Mouse (Mus musculus): ENCODE measurements at regions not wholly inside any gene's neighbourhood (a gene's known extent, or its start where the extent isn't known, plus 50 kb on each side); places are given as distances from the start of the nearest gene placed in this dataset.

DNA sequence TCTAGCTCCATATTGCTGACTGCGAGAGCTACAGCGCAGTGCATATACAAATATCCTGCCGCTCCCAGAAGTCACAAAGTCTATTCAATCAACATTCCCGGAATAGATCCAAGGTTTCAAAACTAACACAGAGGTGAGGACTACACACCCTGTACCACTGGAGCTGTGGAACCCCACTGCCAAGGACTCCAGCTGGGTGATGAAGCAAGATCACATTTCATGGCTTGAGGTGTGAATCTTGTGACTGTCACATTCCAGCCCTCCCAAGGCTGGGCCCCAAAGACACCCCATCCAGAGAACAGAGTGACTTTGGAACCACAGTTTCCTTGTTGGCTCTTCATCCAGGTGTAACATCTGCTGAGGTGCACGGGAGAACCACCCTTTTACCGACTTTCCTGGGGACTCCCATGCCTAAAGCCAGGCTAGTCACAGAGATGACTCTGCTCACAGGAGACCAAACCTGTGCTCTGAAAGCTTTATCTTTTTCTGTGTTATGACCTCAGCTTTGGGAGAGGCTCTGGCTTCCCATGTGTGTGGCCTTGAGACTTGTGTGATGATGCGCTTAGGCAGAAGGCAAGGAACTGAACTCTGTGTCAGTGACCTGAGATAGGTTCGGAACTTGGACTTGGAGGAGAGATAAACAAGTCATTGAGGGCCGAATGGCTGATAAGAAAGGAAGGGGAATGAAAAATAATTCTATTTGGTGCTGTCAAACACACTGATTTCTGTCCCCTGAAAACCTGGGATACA lies 82.4 kb downstream of the Gm33543 start:
- WGBS: 69% methylated on average over 9 of the region's 9 CpGs
- Histone ChIP-seq H3K27me3 (ENCODE audit: control insufficient read depth, insufficient read depth, low read length) (no peaks in the 10 kb centered on the region), H3K9ac (ENCODE audit: low read length) (no peak overlapping the region), H3K36me3 (ENCODE audit: control insufficient read depth, insufficient read depth, low read length) (no peaks in the 10 kb centered on the region), H3K4me3 (ENCODE audit: control insufficient read depth in 1 of 2, insufficient read depth in 1 of 2, low read depth in 1 of 2, low read length in 2 of 2) (no peak overlapping the region), H3K4me1 (ENCODE audit: control insufficient read depth in 2 of 2, insufficient read depth in 2 of 2, low read length in 2 of 2) (no peaks in the 10 kb centered on the region; a peak in 1 of 4 replicates), H3K9me3 (ENCODE audit: control insufficient read depth, low read length) (no peaks in the 10 kb centered on the region), H3K27ac (replicated peaks in 1 of 2; ENCODE audit: control insufficient read depth in 1 of 2, insufficient read depth in 1 of 2, low read depth in 2 of 2, low read length in 2 of 2) (no peak overlapping the region), H3K4me2 (ENCODE audit: low read length) (no peak overlapping the region)
- no peak for ATAC-seq (ENCODE audit: insufficient number of reproducible peaks, insufficient read depth, low FRiP score, low read depth)

DNA sequence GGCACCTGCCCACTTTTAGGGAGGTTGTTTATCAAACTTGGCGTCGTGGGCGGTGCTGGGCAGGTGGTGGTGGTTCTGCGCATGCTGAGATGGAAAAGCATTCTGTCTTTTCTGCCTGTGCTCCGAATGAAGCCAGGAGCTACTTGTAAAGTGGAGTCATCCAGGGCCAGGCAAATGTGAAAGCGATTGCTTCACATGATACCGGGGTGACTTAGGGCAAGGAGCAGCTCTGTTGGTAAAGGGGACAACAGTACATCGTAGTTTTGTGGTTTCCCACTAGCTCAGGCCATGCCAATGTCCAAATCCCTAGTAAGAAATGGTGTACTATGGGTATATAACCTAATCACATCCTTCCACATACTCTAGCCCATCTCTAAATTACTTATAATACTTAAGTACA lies 84.5 kb downstream of the Gm33543 start:
- Histone ChIP-seq H3K27me3 (ENCODE audit: control insufficient read depth, insufficient read depth, low read length) (no peaks in the 10 kb centered on the region), H3K27ac (replicated peaks in 1 of 2; ENCODE audit: control insufficient read depth in 1 of 2, insufficient read depth in 1 of 2, low read depth in 2 of 2, low read length in 2 of 2) (no peak overlapping the region), H3K36me3 (ENCODE audit: control insufficient read depth, insufficient read depth, low read length) (no peaks in the 10 kb centered on the region), H3K4me2 (ENCODE audit: low read length) (no peak overlapping the region), H3K9ac (ENCODE audit: low read length) (no peak overlapping the region), H3K4me3 (ENCODE audit: control insufficient read depth in 1 of 2, insufficient read depth in 1 of 2, low read depth in 1 of 2, low read length in 2 of 2) (no peak overlapping the region), H3K4me1 (ENCODE audit: control insufficient read depth in 2 of 2, insufficient read depth in 2 of 2, low read length in 2 of 2) (no peaks in the 10 kb centered on the region; a peak in 1 of 4 replicates), H3K9me3 (ENCODE audit: control insufficient read depth, low read length) (no peaks in the 10 kb centered on the region)
- ATAC-seq (ENCODE audit: insufficient number of reproducible peaks, insufficient read depth, low FRiP score, low read depth): no peak
- 88% methylated on average over 8 of the region's 8 CpGs for WGBS

DNA sequence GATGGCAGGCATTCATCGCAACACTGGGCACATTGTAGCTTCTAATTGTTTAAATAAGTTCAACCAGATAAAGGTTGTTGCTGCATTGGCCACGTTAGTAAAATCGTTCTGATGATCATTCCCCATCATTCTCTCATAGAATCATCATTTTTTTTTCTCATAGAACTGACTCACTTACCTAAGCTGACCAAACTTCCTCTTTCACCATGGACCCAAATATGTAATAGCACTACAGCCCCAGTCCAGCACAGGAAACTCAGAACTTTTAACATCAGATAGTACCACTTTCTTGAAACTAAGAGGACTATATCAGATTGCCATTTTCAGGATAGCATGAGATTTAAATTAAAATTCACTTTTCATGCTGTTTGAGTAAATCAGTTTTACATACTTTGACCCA lies 82.2 kb upstream of the Anapc15-ps start:
- 83% methylated on average over 3 of the region's 3 CpGs for WGBS

DNA sequence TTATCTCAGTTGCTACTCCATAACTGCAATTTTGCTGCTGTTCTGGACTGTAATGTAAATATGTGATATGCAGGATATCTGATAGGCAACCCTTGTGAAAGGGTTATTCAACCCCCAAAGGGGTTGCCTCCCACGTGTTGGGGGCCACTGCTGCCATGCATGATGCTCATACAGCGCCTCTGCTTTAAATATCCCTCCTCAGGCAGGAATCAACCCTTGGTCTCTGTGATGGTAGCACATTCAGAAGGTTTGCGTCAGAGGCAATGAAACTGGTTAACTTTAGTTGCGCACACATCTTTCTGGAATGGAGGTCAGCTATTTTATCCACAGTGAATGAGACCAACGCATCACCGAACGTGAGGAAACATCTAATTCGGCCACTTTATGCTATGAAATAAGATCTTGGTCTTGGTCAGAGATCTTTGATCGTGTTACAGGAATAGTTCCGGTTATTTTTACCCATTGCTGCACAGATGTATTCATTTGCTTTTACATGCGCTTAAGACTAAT lies 80.2 kb upstream of the Anapc15-ps start:
- ATAC-seq (ENCODE audit: insufficient number of reproducible peaks, insufficient read depth, low FRiP score, low read depth): no peak
- no peak overlapping the region for H3K4me2 ChIP-seq (ENCODE audit: low read length)

More for the DNA sequence above, 82.2 kb upstream of the Anapc15-ps start:
- Histone ChIP-seq H3K27me3 (ENCODE audit: control insufficient read depth, insufficient read depth, low read length) (no peaks in the 10 kb centered on the region), H3K9ac (ENCODE audit: low read length) (no peak overlapping the region), H3K27ac (replicated peaks in 1 of 2; ENCODE audit: control insufficient read depth in 1 of 2, insufficient read depth in 1 of 2, low read depth in 2 of 2, low read length in 2 of 2) (no peak overlapping the region), H3K4me1 (ENCODE audit: control insufficient read depth in 2 of 2, insufficient read depth in 2 of 2, low read length in 2 of 2) (no peaks in the 10 kb centered on the region; a peak in 1 of 4 replicates), H3K4me3 (ENCODE audit: control insufficient read depth in 1 of 2, insufficient read depth in 1 of 2, low read depth in 1 of 2, low read length in 2 of 2) (no peak overlapping the region), H3K4me2 (ENCODE audit: low read length) (no peak overlapping the region), H3K9me3 (ENCODE audit: control insufficient read depth, low read length) (no peaks in the 10 kb centered on the region), H3K36me3 (ENCODE audit: control insufficient read depth, insufficient read depth, low read length) (no peaks in the 10 kb centered on the region)
- ATAC-seq (ENCODE audit: insufficient number of reproducible peaks, insufficient read depth, low FRiP score, low read depth): no peak

DNA sequence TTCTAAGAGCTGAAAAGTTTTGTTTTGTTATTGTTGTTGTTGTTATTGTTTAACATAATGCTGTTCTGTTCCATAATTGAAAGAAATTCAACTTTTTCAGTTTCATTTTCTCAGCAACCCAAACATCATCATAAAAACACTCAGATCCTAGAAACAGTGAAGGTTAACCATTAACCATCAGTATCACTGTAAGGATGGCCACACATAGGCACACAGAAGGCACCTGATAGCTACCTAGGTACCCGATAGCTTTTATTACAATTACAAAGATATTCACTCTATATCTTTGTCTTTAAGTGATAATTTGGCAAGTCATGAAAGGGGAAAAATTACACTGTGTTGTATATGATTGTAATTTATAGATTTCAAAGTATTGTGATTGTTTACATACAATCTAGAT lies 75.1 kb upstream of the Anapc15-ps start:
- no peak overlapping the region for H3K27ac ChIP-seq (replicated peaks in 1 of 2; ENCODE audit: control insufficient read depth in 1 of 2, insufficient read depth in 1 of 2, low read depth in 2 of 2, low read length in 2 of 2)
- no peaks in the 10 kb centered on the region for H3K36me3 ChIP-seq (ENCODE audit: control insufficient read depth, insufficient read depth, low read length)
- H3K4me3 ChIP-seq (ENCODE audit: control insufficient read depth in 1 of 2, insufficient read depth in 1 of 2, low read depth in 1 of 2, low read length in 2 of 2): no peak overlapping the region
- no peak overlapping the region for H3K4me2 ChIP-seq (ENCODE audit: low read length)
- H3K27me3 ChIP-seq (ENCODE audit: control insufficient read depth, insufficient read depth, low read length): no peaks in the 10 kb centered on the region
- H3K9me3 ChIP-seq (ENCODE audit: control insufficient read depth, low read length): no peaks in the 10 kb centered on the region
- WGBS: 93% methylated on average over 1 of the region's 1 CpGs
- no peak for ATAC-seq (ENCODE audit: insufficient number of reproducible peaks, insufficient read depth, low FRiP score, low read depth)
- H3K4me1 ChIP-seq (ENCODE audit: control insufficient read depth in 2 of 2, insufficient read depth in 2 of 2, low read length in 2 of 2): peaks cover 4 to 14% of the 10 kb centered on the region in 2 experiments; a peak in 3 of 4 replicates
- H3K9ac ChIP-seq (ENCODE audit: low read length): no peak overlapping the region

More for the DNA sequence above, 80.2 kb upstream of the Anapc15-ps start:
- Histone ChIP-seq H3K36me3 (ENCODE audit: control insufficient read depth, insufficient read depth, low read length) (no peaks in the 10 kb centered on the region), H3K4me3 (ENCODE audit: control insufficient read depth in 1 of 2, insufficient read depth in 1 of 2, low read depth in 1 of 2, low read length in 2 of 2) (no peak overlapping the region), H3K27me3 (ENCODE audit: control insufficient read depth, insufficient read depth, low read length) (no peaks in the 10 kb centered on the region), H3K4me1 (ENCODE audit: control insufficient read depth in 2 of 2, insufficient read depth in 2 of 2, low read length in 2 of 2) (no peaks in the 10 kb centered on the region), H3K9ac (ENCODE audit: low read length) (no peak overlapping the region), H3K27ac (replicated peaks in 1 of 2; ENCODE audit: control insufficient read depth in 1 of 2, insufficient read depth in 1 of 2, low read depth in 2 of 2, low read length in 2 of 2) (no peak overlapping the region), H3K9me3 (ENCODE audit: control insufficient read depth, low read length) (no peaks in the 10 kb centered on the region)
- WGBS: 87% methylated on average over 11 of the region's 11 CpGs

DNA sequence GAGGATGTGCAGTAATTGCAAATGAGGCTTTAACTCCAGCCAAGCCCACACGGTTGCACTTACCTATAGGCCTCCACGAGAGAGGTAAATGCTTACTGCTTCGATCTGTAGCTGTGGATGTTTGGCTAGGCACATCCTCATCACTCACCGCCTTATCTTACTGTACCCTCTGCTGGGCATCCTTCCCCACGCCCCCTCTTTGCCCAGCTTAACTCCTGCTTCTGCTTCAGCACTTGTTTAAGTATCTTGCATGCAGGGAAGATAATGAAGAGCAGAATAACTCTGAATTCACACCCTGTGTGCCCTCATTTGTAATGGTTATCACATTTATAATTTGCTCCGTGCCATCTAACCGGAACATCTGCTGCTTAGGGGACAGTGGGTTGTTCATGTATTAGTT lies 74.7 kb upstream of the Anapc15-ps start:
- WGBS: 68% methylated on average over 7 of the region's 7 CpGs
- no peak overlapping the region for H3K9ac ChIP-seq (ENCODE audit: low read length)
- peaks cover 4 to 14% of the 10 kb centered on the region in 2 experiments; a peak in 3 of 4 replicates for H3K4me1 ChIP-seq (ENCODE audit: control insufficient read depth in 2 of 2, insufficient read depth in 2 of 2, low read length in 2 of 2)
- no peaks in the 10 kb centered on the region for H3K36me3 ChIP-seq (ENCODE audit: control insufficient read depth, insufficient read depth, low read length)
- no peak for ATAC-seq (ENCODE audit: insufficient number of reproducible peaks, insufficient read depth, low FRiP score, low read depth)
- H3K4me3 ChIP-seq (ENCODE audit: control insufficient read depth in 1 of 2, insufficient read depth in 1 of 2, low read depth in 1 of 2, low read length in 2 of 2): no peak overlapping the region
- no peaks in the 10 kb centered on the region for H3K9me3 ChIP-seq (ENCODE audit: control insufficient read depth, low read length)
- no peak overlapping the region for H3K4me2 ChIP-seq (ENCODE audit: low read length)
- H3K27me3 ChIP-seq (ENCODE audit: control insufficient read depth, insufficient read depth, low read length): no peaks in the 10 kb centered on the region
- no peak overlapping the region for H3K27ac ChIP-seq (replicated peaks in 1 of 2; ENCODE audit: control insufficient read depth in 1 of 2, insufficient read depth in 1 of 2, low read depth in 2 of 2, low read length in 2 of 2)

DNA sequence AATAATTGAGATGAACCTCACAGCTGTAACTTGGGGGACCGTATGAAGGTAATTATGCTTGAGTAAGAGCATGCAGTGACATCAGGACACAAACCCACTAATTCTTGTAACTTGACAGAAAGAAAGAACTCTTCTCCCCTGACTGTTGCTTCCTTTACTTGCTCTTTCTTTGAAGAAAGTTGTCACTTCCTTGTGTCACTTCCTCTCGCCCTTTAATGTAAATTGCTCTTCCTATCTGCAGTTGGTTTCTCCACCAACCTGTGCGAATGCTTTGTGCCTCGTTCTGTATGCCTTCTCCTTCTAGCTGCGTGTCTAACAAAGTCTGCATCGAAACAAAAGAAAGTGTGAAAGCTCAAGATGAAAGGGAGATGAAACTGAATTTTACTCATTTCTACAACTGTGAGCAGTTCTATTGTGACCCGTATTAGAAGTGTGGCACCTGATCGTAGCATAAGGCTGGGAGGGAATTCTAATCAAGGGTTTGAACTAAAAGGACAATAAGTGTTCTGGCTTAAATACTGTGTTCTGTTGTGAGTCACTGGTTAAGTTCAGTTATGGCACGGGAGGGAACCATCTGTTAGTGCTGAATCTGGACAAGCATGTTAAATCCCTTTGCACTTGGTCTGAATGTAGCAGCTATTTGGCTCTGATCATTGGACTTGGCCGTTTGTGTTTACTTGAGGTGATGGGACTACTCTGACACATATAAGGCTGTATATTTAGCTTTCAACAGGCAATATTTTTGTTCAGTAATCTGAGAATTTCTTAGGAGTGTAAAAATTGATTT lies 72.8 kb upstream of the Anapc15-ps start:
- no peak overlapping the region for H3K27ac ChIP-seq (replicated peaks in 1 of 2; ENCODE audit: control insufficient read depth in 1 of 2, insufficient read depth in 1 of 2, low read depth in 2 of 2, low read length in 2 of 2)
- no peaks in the 10 kb centered on the region for H3K36me3 ChIP-seq (ENCODE audit: control insufficient read depth, insufficient read depth, low read length)
- no peaks in the 10 kb centered on the region for H3K9me3 ChIP-seq (ENCODE audit: control insufficient read depth, low read length)
- 79% methylated on average over 10 of the region's 10 CpGs for WGBS
- H3K4me1 ChIP-seq (ENCODE audit: control insufficient read depth in 2 of 2, insufficient read depth in 2 of 2, low read length in 2 of 2): peaks cover 4 to 14% of the 10 kb centered on the region in 2 experiments; a peak in 3 of 4 replicates
- H3K4me2 ChIP-seq (ENCODE audit: low read length): no peak overlapping the region
- no peak for ATAC-seq (ENCODE audit: insufficient number of reproducible peaks, insufficient read depth, low FRiP score, low read depth)
- no peak overlapping the region for H3K4me3 ChIP-seq (ENCODE audit: control insufficient read depth in 1 of 2, insufficient read depth in 1 of 2, low read depth in 1 of 2, low read length in 2 of 2)
- no peak overlapping the region for H3K9ac ChIP-seq (ENCODE audit: low read length)
- no peaks in the 10 kb centered on the region for H3K27me3 ChIP-seq (ENCODE audit: control insufficient read depth, insufficient read depth, low read length)
